Mouse (Mus musculus) cerebellum, adult 9-11 months (tissue): ENCODE results near the gene Slc47a2.

Experiments
- DNase-seq: peaks from one replicate; pipeline ENCODE4 v3.0.0; 2022

The Slc47a2 gene

DNA sequence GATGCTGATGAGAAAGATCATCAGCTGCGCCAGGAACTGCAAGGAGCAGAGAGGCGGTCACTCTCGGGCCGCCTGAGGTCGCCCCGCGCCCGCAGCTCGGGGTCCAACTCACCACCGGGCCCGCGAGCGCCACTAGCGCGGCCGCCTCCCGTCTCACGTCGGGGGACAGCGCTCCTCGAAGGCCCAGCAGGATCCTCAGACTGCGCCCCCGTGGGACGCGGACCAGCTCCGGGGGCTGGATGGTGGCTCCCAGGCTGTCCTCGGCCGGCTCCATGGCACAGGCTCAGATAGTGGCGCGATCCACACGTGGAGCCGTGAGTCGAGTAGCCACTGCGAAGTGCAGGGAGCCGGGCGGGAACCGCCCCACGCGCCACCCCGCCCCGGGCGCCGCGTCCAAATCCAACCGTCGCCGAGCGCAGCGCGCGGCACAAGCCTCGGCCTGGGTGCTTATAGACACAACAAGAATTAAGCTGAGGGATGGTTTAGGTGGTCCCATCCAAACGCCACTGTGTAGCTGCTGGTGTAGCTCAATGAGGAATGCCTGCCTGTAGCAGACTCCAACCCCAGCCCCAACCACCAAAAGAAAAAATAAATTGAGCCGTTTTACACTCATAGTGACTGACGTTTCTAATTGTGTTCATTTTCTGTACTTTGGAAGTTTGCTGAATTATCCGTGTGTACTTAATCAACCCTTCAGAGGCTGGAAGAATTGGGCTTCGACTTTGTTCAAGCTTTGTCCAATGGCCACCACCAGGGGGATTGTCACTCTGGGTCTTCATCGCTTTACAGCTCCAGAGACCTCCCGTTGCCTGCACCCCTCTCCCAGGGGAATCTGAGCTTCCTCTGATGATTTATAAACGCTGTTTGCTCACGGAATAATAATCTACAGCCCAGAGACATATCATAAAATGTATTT, at the start of gene Slc47a2:
Gene Slc47a2 (minus strand): TSS at position 356 of the 916 bp plus-strand sequence.
- no peak for DNase-seq

DNA sequence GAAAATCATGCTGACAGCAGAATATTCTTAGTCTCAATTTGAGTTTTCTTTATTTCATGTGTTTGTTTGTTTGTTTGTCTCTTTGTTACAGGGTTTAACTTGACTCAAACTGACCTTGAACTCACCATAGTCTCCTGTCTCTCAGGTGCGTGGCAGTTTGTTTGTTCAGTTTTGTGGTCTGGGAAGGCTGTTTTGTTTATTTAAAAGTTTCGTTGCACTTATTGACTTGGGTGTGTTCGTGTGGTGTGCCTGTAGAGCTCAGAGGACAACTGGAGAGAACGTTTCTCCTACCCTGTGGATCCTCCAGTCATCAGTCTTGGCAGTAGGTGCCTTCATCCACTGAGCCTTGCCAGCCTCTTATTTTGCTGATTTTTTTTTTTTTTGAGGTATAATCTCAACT, 46.3 kb upstream of the Slc47a2 start:
- no peak for DNase-seq

DNA sequence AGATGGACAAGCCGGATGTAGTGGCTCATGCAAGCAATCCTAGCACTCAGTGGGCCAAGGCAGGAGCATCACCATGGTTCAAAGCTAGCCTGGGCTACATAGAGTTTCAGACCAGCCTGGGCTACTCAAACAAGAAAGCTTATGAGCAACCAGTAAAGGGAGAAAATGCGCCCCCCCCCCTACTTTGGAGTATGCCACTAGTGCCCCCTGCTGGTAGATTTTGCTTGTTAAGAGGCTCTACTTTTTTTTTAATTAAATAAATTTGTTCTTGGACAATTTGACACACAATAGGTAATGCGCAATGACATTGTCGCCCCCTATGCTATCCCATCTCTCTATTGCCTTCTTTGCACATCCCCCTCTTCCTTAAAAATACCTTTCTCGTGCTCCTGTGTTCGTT, 45.4 kb upstream of the Slc47a2 start:
- no peak for DNase-seq

DNA sequence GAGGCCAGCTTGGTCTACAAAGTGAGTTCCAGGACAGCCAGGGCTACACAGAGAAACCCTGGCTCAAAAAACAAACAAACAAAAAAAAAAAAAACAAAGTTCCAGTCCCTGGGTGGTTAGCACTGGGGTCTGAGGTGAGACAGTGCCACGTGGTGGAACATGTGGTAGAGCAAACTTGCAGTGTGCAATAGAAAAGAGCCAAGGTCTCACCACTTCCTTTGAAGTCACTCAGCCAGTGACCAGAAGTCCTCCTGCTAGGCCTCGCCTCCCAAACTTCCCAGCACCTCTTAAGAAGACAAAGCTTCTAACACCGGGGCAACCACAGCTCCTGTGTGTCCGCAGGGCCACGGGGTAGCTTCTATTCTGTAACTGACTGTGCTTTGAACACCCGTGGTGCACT, 44.6 kb upstream of the Slc47a2 start:
- DNase-seq: no peak

DNA sequence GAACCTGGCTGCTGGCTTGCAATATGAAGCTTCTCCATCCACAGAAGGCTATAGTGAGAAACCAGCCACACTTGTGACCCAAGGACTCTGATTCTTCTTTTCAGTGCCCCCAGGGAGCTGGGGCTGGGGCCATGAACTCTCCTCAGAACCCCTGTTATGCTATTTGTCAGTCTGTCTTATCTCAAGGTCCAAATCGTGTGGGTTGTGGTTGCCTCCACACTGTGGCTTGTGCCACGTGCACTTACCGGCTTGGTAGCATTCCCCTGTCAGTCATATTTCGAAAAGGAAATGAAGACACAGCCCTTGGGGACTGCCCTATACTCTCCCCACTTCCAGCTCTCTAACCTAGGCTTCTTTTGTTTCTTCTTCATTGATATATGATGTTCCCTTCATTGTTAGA, 43.1 kb upstream of the Slc47a2 start:
- DNase-seq: no peak

DNA sequence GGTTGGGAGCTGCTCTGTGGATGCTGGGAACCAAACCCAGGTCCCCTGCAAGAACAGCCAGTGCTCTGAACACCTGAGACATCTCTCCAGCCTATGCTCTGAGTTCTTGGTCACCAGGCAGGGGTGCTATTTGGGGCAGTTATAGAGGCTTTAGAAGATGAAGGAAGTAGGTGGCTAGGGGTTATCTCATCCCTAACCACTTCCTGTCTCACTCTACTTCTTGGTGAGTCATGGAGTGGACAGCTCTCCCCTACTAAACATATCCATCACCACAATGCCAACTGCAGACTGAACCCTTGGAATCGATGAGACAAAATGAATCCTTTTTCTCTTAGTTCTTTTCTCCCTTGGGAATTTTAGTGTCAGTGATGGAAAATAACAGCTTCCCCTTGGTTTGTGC, 38.6 kb upstream of the Slc47a2 start:
- no peak for DNase-seq

DNA sequence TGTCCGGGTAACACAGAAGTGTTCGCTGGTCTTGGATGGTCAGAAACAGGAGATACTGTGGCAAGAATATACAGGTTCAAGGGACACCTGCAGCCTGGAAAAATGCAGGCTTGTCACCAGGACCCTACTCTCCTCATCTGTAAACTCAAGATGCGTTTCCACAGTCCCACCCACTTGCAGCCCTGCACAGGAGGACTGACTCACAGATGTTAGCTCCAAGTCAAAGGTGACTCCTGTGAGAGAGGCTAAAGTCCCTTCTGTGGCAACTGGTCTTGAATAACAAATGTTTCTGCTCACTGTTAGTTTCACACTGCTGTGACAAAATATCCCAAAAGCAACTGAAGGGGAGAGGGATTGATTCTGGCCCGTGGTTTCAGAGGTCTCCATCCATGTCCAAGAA, 36.0 kb upstream of the Slc47a2 start:
- DNase-seq: no peak

DNA sequence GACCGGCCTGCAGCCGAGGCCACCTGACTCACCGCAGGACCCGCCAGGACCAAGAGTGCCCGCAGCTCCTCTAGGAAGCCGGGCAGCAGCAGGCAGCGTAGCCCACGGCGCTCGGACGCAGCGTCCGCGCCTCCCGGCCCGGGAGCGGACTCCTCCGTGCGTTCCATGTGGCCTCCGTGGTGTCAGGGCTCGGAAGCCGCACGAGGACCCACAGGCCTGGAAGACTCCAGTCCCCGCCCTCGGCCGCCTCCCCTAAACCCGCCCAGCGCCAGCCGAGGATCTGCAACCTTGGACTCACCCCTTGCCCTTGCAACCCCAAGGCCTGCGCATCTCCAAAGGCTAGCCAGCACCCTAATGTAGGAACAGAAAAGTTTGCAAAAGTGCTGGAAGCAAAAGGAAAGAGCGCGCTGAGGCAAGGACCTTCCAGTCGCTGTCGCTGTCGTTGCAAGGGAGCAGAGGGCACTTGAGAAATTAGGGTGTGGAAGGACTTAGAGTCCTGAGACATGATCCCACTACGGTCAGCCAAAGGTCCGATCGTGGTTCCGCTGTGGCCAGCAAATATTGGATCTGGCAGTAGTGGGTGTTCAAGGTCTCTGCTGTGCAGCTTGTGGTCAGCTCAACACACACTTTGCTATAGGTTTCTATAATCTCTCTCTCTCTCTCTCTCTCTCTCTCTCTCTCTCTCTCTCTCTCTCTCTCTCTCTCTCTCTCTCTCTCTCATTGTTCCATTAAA, 35.4 kb upstream of the Slc47a2 start, which contains the start of gene Slc47a1:
Gene Slc47a1 (minus strand): TSS at position 465 of the 733 bp plus-strand sequence.
- DNase-seq: no peak

DNA sequence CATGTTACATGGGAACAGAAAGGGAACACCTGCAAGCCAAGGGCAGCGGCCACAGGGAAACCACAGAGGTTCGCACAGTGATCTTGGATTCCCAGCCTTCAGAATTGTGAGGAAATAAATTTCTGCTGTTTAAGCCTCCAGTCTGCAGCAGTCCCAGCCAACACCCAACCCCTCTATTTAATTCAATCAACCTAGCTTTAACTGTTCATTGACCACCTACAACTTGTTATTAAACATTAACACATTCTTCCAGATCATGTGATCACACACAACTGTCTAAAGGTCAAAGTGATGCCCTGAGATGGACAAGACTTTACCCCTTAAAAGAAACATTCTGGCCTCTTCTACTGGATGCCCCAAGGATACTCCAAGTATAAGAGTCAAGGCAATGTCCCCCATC, 26.0 kb upstream of the Slc47a2 start:
- DNase-seq: no peak

DNA sequence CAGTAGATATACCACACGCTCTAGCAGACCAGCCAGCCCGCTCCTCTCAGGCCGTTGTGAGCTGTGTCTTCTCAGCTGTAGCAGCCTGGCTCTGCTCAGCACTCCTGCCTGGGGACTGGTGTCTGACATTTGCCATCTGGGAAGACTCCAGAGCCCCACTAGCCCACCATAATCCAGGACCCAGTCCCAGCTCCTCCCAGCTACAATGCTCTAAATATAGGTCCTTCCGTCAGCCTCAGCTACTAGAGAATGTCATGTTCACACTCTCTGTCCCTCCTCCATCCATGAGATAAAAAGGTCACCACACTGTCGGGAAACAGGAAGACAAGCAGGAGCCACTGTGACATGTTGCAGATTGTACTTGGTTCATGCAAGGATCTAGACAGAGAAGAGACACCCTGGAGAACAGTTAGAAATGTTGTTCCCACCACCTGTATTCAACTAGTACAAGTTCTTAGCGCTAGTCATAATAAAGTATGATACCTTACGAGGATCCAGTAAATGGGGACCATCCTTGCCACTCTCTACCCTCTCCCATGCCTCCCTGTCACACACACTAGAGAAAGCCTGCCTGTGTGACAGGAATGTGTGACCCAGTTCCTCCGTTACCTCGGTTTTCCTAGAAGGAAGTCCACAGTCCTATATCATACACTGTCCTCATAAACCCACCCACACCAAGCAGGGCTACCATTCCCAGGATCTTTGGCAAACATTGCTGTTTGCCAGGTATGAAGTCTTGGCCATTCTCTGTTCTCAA, 24.0 kb upstream of the Slc47a2 start:
- DNase-seq: no peak

DNA sequence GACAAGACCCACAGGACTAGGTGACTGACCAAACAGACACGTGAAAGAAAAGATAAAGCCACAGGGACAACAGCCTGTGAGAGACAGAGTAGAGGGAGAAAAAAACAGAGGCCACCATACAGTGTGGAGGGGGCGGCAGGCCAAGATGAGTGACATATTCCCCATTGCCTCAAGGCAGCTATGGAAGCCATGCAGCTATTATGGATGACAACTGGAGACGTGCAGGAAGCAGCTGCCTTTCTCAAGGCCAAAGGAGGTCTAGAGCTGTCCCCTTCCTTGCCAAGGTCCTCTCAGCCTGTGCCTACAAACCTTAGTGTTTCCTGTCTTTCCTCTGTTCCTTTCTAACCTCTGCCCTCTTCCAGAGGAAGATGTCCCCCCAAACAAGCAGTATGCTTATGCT, 23.3 kb upstream of the Slc47a2 start:
- no peak for DNase-seq

DNA sequence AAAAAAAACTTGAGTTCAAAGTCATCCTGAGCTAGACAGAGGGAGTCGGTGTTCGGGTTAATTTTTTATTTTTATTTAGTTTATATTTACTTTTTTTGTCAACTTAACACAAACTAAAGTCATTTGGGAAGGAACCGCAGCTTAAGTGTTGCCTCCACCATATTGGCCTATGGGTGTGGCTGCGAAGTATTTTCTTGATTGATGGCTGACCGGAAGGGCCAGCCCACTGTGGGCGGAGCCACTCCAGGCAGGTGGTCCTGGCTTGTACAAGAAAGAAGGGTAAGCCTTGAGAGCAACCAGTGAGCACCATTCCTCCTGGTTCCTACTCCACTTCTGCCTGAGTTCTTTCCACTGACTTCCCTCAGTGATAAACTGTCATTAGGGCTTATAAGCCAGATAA, 21.4 kb upstream of the Slc47a2 start:
- no peak for DNase-seq

DNA sequence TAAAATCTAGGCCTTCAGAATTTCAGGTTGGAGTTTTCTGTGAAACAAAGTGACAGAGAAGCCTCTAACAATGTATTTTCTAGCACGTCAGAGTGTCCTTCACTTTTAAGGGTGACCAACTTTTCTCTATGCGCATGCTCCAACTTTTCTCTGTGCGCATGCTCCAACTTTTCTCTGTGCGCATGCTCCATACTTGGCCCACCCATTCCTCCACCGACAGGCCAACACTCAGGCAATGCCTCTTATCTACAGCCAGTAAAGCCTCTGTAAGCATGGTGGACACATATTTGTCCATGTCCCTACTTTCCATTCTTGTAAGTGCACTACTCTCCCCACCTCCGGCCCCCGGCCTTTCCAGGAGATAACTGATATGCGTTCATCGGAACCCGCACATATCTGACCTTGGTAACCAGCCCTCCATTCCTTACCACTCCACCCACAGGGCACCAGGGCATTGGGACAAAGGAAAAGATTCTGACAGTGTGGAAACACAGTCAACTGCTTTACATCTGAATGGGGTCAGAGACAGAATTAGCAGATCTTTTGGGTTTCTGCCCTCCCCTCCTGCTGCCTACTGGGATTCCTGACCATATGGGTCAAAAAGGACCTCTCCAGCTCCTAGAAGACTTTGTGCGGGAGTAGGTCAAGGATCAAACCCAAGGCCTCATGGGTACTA, 19.0 kb upstream of the Slc47a2 start:
- no peak for DNase-seq

DNA sequence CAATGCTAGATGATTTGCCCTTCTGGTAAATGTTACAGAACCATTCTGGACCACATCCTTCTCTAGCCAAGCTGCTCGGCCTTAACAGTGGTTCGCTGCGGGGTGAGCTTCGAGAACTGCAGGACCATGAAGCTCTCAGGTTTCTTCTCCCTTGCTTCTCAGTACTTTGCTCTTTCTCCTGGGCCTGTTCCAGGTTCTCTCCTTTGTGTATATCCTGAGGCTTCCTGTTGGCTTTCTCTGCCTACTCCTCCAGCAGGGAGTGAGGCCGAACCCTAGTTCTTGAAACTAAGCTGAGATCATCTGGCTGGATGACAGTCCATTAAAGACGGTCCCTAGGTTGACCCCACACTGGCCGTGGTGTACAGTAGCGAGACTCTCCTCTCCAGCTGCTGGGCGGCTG, 13.9 kb upstream of the Slc47a2 start:
- DNase-seq: no peak

DNA sequence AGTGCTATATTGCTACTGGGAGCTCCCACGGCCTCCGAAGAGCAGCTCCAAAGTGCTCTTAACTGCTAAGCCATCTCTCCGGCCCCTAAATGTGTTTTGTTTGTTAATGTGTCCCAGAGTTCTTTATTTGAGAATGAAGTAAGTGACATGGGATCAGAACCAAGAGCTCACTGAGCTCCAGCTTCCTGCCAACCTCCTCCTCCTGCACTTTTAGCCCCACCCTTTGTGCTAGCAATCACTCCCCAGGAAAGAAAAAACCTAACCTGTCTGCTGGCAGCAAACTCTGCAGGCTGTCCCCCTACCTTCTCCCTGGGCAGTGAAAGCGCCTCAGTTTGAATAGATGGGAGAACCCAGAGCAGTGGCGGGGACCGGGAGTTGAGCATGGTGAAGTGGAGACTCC, 13.5 kb upstream of the Slc47a2 start:
- no peak for DNase-seq

DNA sequence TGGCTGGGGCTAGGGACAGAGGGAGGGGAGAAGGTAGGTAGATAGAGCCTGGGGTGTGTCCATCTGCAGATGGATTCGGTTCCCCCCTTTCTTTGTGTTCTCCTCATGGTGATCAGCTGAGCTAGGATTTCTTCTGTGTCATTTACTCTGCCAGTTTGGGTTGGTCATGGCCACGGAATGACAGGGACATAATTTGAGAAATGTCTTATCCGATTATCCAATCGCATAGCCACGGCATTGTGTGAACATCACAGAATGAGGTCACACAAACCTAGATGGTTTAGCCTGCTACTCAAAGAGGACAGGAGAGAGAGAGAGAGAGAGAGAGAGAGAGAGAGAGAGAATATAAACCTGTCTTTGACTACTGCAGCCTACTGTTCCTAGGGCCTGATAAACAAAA, 12.7 kb upstream of the Slc47a2 start:
- DNase-seq: no peak

DNA sequence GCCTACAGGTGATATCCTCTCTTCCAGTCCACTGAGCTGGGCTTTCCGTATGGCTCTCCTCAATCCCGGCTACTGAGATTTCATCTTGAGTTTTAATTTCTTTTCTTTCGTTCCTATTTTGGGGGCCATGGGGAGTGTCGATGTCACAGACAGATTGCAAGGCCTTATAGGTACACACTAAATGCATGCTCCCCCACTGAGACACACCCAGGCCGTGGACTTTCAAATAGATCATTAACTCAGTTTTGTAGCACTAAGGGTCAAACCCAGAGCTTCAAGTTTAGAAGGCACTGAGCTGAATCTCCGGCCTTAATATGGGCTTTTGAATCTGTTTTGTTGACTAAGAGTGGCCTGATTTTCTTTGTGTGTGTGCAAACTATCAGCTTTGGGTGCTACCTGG, 11.7 kb upstream of the Slc47a2 start:
- no peak for DNase-seq

DNA sequence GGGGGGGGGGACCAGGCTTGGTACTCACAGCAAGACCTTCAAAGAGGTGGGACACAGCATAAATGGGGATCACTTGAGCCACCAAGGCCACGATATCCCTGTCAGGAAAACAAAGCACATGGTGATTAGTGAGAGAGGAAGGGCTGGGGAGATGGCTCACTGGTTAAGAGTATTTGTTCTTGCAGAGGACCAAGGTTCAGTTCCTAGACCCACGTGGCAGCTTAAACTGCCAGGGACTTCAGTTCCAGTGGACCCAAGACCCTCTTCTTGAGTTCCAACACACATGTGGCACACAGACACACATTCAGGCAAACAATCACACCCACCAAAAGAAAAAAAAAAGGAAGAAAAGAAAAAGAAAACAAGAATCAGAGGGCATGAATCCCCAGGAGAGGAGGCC, 10.4 kb upstream of the Slc47a2 start:
- no peak for DNase-seq

DNA sequence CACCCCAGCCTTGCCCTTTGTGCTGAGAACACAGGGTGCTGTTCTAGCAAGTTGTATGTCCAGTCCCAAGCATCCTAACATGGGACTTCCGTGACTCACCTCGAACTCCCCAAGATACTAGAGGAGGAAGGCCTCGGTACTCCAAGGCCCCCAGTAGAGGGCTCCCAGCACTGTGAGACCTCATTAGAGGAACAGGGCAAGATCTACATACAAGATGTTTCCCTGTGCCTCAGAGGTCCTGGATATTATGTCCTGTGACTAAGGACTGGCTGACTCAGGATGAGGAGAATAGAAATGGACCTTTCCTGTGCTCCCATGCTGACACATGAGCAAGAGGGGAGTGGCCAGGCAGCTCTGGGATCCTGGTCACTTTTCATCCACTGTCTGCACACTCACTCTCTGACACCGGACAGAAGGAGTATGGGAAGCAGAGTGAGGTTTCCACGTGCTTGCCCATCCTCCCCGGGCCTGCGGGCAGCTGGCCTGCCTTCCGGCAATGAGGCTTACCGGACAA, 9.5 kb upstream of the Slc47a2 start:
- no peak for DNase-seq

DNA sequence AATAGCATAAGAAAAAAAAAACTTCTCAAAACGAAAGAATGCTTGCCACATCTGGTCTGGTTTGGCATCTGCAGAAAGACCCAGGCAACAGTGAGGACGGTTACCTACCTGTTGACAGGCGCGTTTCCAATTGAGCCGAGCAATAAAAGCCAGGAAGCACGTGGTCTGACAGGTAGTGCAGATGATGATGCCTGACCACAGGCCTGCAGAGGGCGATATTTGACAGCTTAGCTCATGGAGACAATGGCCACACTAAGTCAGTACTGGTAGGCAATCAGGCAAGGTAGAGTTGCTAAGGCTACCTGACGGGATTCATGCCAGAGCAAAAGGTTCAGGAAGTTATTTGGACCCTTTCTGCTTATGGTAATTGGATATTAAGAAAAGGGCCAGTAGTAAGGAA, 6.7 kb upstream of the Slc47a2 start:
- DNase-seq: peak; percentile 83

DNA sequence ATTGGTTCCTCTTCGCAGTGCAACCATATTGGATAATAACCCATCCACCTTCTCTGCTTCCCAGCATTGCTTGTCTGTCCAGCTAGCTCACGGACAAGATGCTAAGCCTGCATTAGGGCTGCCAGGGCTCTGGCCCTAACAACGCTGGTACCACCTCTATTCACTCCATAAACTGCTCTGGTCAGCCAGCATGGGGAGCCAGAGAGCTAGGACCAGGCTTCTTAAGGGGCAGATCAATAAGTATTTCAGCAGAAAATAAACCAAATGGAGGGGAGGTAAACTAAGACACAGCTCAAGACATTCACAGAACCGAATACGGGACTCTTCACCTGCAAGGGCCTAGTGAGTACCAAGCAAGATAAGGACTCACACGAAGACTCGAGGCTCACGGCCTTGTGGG, 3.5 kb upstream of the Slc47a2 start:
- no peak for DNase-seq

DNA sequence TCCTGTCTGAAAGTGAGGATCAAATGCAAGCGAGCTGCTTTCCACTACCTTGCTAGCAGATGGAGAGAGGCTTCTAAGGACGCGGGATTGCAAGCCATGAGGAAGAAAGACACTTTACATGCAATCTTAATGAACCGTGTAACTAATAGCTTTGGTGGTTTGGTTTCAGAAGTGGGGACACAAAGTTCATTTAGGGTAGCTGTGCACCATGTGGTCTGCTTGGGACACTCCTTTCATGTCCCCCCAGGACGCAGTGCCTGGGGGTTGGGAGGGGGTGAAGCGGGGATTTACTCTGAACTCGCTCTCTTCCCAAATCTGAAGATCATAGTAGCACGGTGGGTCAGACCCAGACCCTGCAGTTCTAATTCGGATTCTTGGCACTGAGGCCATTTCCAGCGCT, 689 bp downstream of the Slc47a2 start:
- no peak for DNase-seq

DNA sequence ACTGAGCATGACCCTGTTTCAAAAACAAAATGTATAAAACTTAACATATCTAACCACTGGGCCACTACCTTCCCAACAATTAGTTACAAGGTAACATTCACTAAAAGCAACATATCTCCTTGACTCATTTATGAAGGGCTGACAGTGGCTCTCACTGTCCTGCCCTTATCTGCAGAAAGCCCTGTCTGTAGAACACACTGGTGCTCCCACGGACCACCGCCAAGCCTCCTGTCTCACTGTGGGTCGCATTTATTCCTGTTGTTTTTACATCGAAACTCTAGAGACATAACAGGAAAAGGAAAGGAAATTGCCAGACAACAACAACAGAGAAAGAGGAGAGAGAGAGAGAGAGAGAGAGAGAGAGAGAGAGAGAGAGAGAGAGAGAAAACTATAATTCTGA, 1.4 kb downstream of the Slc47a2 start:
- no peak for DNase-seq
